Mouse (Mus musculus): ENCODE data around the gene Rxra. TPM values are rescaled to one million over a fixed set of nuclear protein-coding genes. Genes with fewer than 3 reads are reported as not detected.

Rxra gene
- polyA plus RNA-seq, 1 experiment, result 0.55 TPM

DNA sequence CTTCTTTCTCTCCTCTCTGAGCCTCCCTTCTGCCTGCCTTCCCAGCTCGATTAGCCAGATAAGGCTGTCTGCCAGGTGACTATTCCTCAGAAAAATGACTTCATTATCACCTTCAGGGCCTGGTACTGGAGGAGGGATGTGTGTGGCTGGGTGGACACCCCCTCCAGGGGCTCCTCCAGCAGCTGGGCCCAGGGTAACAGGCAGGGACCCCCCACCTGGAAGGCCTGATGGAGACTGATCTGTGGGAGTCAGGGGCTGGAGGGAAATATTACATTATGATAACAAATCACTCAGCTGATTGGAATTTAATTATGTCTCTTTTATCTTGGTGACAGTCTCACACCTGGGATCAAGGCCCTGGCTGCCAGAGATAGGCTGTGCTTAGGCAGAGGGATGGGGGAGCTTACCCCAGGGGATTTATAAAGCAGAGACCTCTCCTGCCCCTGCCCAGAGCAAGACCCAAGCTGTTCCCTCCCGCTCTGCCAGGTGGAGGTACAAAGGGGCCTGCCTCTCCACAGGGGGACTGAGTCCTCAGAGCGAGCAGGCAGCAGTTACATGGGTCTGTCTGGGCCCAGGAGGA is 35.2 kb upstream of the Rxra start:
- H3K4me3 ChIP-seq (replicated peaks), result no peak overlapping the region
- no peaks in the 10 kb centered on the region for H3K9me3 ChIP-seq (ENCODE audit: control insufficient read depth, low read length)
- H3K27me3 ChIP-seq (ENCODE audit: control insufficient read depth), result no peaks in the 10 kb centered on the region
- no peak for TF ChIP-seq GATA1 (IDR thresholded peaks at IDR 0.05; ENCODE audit: low read length)
- TF ChIP-seq TAL1 (IDR thresholded peaks at IDR 0.05; ENCODE audit: low read length), result no peak
- H3K36me3 ChIP-seq (ENCODE audit: control insufficient read depth), result no peaks in the 10 kb centered on the region
- no peaks in the 10 kb centered on the region; the same call in 1 of the 2 replicates for H3K4me1 ChIP-seq (ENCODE audit: control insufficient read depth)

DNA sequence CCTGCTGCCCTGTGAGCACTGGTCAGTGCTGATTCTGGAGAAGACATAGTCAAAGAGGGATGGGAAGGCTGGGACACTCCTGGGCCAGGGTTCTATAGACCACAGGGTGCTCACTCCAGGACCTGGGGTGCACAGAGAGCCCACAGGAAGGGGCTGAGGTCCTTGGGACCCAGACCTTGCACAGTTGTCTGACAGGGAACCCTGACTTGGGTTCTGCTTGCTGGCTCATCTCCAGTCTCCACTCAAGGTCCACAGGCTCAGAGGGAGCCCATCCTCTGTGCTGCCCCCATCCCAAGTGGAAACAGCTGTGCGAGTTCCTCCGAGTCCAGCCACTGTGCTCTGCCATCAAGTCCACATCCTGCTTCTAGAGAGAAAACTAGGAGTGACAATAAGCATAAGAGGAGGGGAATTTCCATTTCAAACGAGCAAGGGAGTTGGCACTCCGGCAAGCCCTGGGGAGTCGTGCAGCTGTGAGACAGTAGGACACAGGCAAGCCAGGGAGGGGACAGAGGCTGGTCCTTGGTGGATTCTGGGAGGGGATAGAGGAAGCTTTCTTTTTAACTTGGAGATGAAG is 31.6 kb upstream of the Rxra start:
- TF ChIP-seq TAL1 (IDR thresholded peaks at IDR 0.05; ENCODE audit: low read length) (no peak), GATA1 (IDR thresholded peaks at IDR 0.05; ENCODE audit: low read length) (no peak)
- Histone ChIP-seq H3K4me3 (replicated peaks) (no peak overlapping the region), H3K9me3 (ENCODE audit: control insufficient read depth, low read length) (no peaks in the 10 kb centered on the region), H3K4me1 (ENCODE audit: control insufficient read depth) (no peaks in the 10 kb centered on the region; the same call in 1 of the 2 replicates), H3K27me3 (ENCODE audit: control insufficient read depth) (no peaks in the 10 kb centered on the region), H3K36me3 (ENCODE audit: control insufficient read depth) (no peaks in the 10 kb centered on the region)

DNA sequence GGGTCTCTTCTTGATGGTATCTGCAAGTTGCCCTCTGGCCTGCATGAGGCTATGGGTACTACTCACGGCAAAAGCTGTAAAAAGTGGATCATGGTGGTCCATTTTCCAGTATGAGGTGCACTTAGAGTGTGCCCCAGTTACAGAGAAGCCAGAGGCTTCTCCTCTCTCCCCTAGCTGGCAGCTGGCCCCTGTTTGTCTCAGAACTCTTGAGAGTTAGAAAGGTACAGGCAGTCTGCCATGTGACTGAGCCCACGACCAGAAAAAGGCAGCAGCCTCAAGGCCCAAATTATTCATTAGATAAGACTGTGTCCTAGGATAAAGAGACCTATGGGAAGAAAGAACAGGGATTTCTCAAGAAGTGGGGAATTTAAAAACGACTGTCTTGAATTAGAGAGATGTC is 30.8 kb upstream of the Rxra start:
- H3K4me1 ChIP-seq (ENCODE audit: control insufficient read depth), result no peaks in the 10 kb centered on the region; the same call in 1 of the 2 replicates

DNA sequence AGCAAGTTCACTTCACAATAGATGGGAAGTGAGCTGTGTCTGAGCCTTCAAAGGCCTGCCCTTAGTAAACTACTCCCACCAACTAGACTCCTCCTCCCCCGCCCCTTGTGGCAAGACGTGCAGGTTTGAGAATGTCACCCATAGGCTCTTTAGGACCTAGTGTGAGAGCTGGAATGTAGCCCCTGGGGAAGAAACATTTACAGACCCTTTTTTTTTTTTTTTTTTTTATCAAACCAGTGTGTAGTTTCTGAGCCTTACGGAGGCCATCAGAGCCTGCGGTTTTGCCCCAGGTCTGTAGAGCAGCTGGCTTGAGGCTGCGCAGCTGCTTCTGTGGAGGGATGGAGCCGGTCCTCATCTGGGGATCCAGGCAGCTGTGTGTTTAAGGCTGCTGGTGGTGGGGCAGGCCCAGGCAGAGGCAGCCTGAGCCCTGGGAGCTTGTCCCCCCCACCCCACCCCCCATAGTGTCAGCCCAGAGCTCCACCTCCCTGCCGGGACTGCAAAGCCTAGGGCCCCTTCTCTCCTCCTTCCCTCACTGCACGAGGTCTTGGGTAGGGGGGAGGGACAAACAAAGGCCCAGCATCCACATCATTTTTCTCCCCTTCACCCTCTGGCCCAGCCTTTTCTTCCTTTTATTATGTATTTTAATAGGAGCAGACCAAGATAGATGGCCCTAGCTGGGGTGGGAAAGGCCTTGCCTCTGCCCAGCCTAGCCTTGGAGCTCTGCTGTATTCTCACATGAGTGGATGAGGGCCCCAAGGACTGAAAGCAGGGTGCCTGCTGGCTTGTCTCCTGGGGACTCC is 26.2 kb upstream of the Rxra start:
- no peak for TF ChIP-seq TAL1 (IDR thresholded peaks at IDR 0.05; ENCODE audit: low read length)
- Histone ChIP-seq H3K4me3 (replicated peaks) (no peak overlapping the region), H3K27me3 (ENCODE audit: control insufficient read depth) (peaks cover 2% of the 10 kb centered on the region), H3K9me3 (ENCODE audit: control insufficient read depth, low read length) (no peaks in the 10 kb centered on the region), H3K4me1 (ENCODE audit: control insufficient read depth) (peaks cover 16% of the 10 kb centered on the region), H3K36me3 (ENCODE audit: control insufficient read depth) (no peaks in the 10 kb centered on the region)

More for the DNA sequence above, 30.8 kb upstream of the Rxra start:
- TF ChIP-seq GATA1 (IDR thresholded peaks at IDR 0.05; ENCODE audit: low read length) (no peak), TAL1 (IDR thresholded peaks at IDR 0.05; ENCODE audit: low read length) (no peak)
- no peaks in the 10 kb centered on the region for H3K27me3 ChIP-seq (ENCODE audit: control insufficient read depth)
- no peaks in the 10 kb centered on the region for H3K9me3 ChIP-seq (ENCODE audit: control insufficient read depth, low read length)
- no peaks in the 10 kb centered on the region for H3K36me3 ChIP-seq (ENCODE audit: control insufficient read depth)
- H3K4me3 ChIP-seq (replicated peaks), result no peak overlapping the region

DNA sequence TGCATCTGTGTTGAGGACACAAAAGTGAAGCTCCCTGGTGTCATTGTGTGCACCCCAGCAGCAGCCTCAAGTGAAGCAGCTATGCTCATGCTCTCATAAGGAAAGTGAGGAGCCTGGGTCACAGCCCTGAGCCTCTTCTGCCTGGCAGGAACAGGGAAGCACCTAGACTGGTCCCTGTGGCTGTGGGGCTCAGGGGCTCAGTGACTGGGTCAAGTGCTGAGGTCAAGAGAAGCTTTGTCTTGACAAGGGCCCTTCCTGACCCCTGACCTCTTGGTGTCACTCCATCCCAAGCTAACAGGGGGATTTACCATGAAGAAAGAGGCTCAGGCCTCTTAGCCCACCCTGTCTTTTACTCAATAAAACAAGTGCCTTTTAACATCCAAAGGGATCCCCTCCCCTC is 25.2 kb upstream of the Rxra start:
- no peak overlapping the region for H3K4me3 ChIP-seq (replicated peaks)
- H3K4me1 ChIP-seq (ENCODE audit: control insufficient read depth), result peaks cover 25% of the 10 kb centered on the region
- H3K27me3 ChIP-seq (ENCODE audit: control insufficient read depth), result peaks cover 2% of the 10 kb centered on the region
- TF ChIP-seq TAL1 (IDR thresholded peaks at IDR 0.05; ENCODE audit: low read length), result no peak
- TF ChIP-seq GATA1 (IDR thresholded peaks at IDR 0.05; ENCODE audit: low read length), result no peak
- no peaks in the 10 kb centered on the region for H3K9me3 ChIP-seq (ENCODE audit: control insufficient read depth, low read length)
- no peaks in the 10 kb centered on the region for H3K36me3 ChIP-seq (ENCODE audit: control insufficient read depth)

DNA sequence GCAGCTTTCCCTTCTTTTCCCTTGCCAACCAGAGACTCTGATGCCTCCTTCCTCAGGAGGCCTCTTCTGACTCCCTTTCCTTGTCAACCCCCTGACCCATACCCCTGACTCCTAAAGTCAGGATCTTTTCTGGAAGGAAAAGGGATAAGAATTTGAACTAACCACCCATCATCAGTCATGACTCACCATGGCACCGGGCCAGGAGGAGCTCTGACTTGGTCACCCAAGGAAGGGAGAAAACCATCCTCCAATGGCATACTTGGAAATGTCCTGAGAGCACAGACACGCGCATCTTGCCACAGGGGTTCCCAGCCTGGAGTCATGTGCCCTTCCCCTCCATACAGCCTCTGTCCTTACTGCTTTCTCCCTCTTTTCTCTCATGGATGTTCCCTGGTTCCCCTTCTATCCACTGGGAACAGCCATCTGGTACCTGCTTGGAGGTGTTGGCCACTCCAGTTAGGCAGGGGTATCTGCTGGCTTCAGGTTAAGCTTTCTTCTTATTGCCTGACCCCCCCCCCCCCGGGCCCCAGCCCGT is 22.7 kb upstream of the Rxra start:
- H3K27me3 ChIP-seq (ENCODE audit: control insufficient read depth), result peaks cover 2% of the 10 kb centered on the region
- TF ChIP-seq TAL1 (IDR thresholded peaks at IDR 0.05; ENCODE audit: low read length) (no peak), GATA1 (IDR thresholded peaks at IDR 0.05; ENCODE audit: low read length) (no peak)
- no peaks in the 10 kb centered on the region for H3K36me3 ChIP-seq (ENCODE audit: control insufficient read depth)
- peaks cover 27% of the 10 kb centered on the region for H3K4me1 ChIP-seq (ENCODE audit: control insufficient read depth)
- no peaks in the 10 kb centered on the region for H3K9me3 ChIP-seq (ENCODE audit: control insufficient read depth, low read length)
- no peak overlapping the region for H3K4me3 ChIP-seq (replicated peaks)

DNA sequence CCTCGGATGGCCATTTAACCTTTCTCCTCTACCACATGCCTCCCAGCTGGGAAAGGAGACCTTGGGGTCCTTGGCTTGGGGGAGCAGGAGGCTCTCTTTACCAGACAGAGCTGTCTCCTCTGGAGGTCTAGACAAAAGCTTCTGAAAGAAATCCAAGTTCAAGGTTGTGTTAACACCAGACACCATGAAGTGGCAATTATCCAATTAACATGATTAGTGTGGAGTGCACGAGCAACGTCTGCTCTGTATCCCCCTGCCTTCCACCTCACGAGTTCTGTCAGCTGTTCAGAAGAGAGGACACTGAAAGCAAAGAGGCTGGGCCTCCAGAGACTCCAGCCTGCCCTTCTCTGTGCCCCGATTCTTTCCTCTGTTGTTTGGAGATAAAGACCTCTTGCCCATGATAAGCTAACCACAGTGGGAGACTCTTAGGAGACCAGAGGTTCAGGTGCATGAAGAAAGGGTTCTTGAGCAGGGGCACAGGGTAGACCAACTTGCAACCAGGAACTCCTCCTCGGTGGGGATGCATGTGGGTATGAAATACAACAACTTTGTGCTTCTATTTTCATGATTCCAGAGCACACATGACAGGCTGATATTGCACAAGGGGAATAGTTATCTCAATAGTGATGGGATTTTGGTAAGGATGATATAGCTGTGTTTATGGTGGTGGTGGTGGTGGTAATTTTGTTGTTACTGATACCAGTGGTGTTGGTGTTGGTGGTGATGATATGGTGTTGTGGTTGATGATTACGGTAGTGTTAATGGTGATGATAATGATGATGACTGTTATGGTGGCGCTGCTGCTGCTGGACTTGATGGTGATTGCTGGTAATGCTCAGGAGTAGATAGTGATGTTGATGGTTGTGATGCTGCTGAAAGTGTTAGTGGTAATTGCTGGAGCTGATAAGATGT is 21.7 kb upstream of the Rxra start:
- H3K4me1 ChIP-seq (ENCODE audit: control insufficient read depth), result peaks cover 27% of the 10 kb centered on the region
- no peaks in the 10 kb centered on the region for H3K9me3 ChIP-seq (ENCODE audit: control insufficient read depth, low read length)
- no peaks in the 10 kb centered on the region for H3K36me3 ChIP-seq (ENCODE audit: control insufficient read depth)
- TF ChIP-seq TAL1 (IDR thresholded peaks at IDR 0.05; ENCODE audit: low read length) (no peak), GATA1 (IDR thresholded peaks at IDR 0.05; ENCODE audit: low read length) (no peak)
- H3K4me3 ChIP-seq (replicated peaks), result no peak overlapping the region
- H3K27me3 ChIP-seq (ENCODE audit: control insufficient read depth), result peaks cover 2% of the 10 kb centered on the region

DNA sequence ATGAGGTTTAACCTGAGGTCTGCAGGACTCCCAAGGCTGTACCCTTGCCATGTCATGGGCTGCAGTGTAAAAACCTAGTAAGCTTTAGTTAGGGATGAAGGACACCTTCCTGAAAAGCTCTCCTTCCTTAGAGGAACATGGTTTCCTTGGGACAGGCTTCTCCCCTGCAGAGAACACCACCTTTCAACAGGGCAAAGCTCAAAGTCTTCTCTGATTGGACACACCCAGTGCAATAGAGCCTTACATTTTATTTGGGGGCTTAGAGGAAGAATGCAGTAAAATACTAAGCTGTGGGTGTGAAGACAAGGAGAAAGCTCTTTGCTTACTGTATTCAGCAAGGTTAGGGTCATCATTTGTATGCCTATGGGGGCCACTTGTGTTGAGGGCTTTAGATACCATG is 19.7 kb upstream of the Rxra start:
- Histone ChIP-seq H3K4me1 (ENCODE audit: control insufficient read depth) (peaks cover 27% of the 10 kb centered on the region), H3K27me3 (ENCODE audit: control insufficient read depth) (peaks cover 2% of the 10 kb centered on the region), H3K4me3 (replicated peaks) (no peak overlapping the region), H3K36me3 (ENCODE audit: control insufficient read depth) (no peaks in the 10 kb centered on the region), H3K9me3 (ENCODE audit: control insufficient read depth, low read length) (no peaks in the 10 kb centered on the region)
- TF ChIP-seq TAL1 (IDR thresholded peaks at IDR 0.05; ENCODE audit: low read length), result no peak
- no peak for TF ChIP-seq GATA1 (IDR thresholded peaks at IDR 0.05; ENCODE audit: low read length)
